Comparison of ENCODE assay signal across 16 mouse cellular contexts in genomic region chrX:158423554-158424258, GRCm38 (mm10).
DNase-seq lines count a peak whose midpoint lies in the region; ATAC-seq and TF ChIP-seq lines count a peak whose summit lies in the region.
"Had no signal": no experiment of that assay in that cellular context is flagged by ENCODE, and none has a peak within 500 bp of the region (broad histone marks: within the 10 kb centered on the region; RNA-seq: fewer than 3 reads in every experiment).

No protein-coding gene starts in this region.

- H3K4me2 ChIP-seq in stomach, embryonic 14.5 days (replicated peaks; ENCODE audit: low read depth, low read length), result no peak overlapping the region
- H3K4me2 ChIP-seq in stomach, postnatal 0 days (replicated peaks; ENCODE audit: low read depth), result no peak overlapping the region
- no peak overlapping the region for H3K4me2 ChIP-seq in embryonic facial prominence, embryonic 14.5 days (ENCODE audit: low read depth, low read length)
- H3K4me2 ChIP-seq: embryonic facial prominence, embryonic 12.5 days; heart, embryonic 15.5 days; limb, embryonic 13.5 days; liver, embryonic 15.5 days had no signal

- 56% methylated on average over 2 of the region's 2 CpGs for WGBS in stomach, embryonic 14.5 days
- 48% methylated on average over 2 of the region's 2 CpGs for WGBS in stomach, postnatal 0 days
- 51% methylated on average over 2 of the region's 2 CpGs for WGBS in embryonic facial prominence, embryonic 14.5 days

- ATAC-seq in stomach, embryonic 14.5 days (ENCODE audit: insufficient number of reproducible peaks, insufficient read depth, low FRiP score, low read depth), result peak; percentile 46; the same call in 1 of the 2 replicates
- ATAC-seq in stomach, postnatal 0 days (ENCODE audit: low FRiP score, low TSS enrichment), result no peak
- ATAC-seq in embryonic facial prominence, embryonic 14.5 days (ENCODE audit: low read depth), result no peak

- H3K4me1 ChIP-seq in stomach, embryonic 14.5 days (ENCODE audit: control insufficient read depth, insufficient read depth, low read length), result no peaks in the 10 kb centered on the region
- no peaks in the 10 kb centered on the region for H3K4me1 ChIP-seq in stomach, postnatal 0 days (replicated peaks; ENCODE audit: control insufficient read depth, insufficient read depth)
- H3K4me1 ChIP-seq in embryonic facial prominence, embryonic 14.5 days (ENCODE audit: control insufficient read depth, insufficient read depth, low read length), result no peaks in the 10 kb centered on the region
- H3K4me1 ChIP-seq: embryonic facial prominence, embryonic 12.5 days; heart, embryonic 15.5 days; hindbrain, embryonic 10.5 days; limb, embryonic 13.5 days; liver, embryonic 15.5 days had no signal

- H3K36me3 ChIP-seq in stomach, embryonic 14.5 days (ENCODE audit: control insufficient read depth, insufficient read depth, low read length), result no peaks in the 10 kb centered on the region
- H3K36me3 ChIP-seq in stomach, postnatal 0 days (ENCODE audit: control insufficient read depth, insufficient read depth, low read length), result no peaks in the 10 kb centered on the region
- no peaks in the 10 kb centered on the region for H3K36me3 ChIP-seq in embryonic facial prominence, embryonic 14.5 days (ENCODE audit: control insufficient read depth, insufficient read depth, low read length)
- H3K36me3 ChIP-seq: embryonic facial prominence, embryonic 12.5 days; heart, embryonic 15.5 days; hindbrain, embryonic 10.5 days; limb, embryonic 13.5 days; liver, embryonic 15.5 days had no signal

- no peak for TF ChIP-seq EP300 in stomach, postnatal 0 days (optimal IDR thresholded peaks at IDR 0.05)

- no peak for DNase-seq in stomach, postnatal 0 days (ENCODE audit: low spot score)
- DNase-seq in embryonic facial prominence, embryonic 14.5 days (ENCODE audit: low spot score), result peak; percentile 5
- DNase-seq in lung, postnatal 10 days, result peak; percentile 1
- no peak for DNase-seq in thymus, postnatal 14 days
- DNase-seq in adrenal gland, postnatal 36 days, result no peak
- DNase-seq in right cerebral cortex, adult 2 months (ENCODE audit: low spot score in 2 of 2), result no peak
- DNase-seq: cerebellum, postnatal 10 days; heart, adult 18-20 months; kidney, adult 9 months; kidney, postnatal 36 days had no signal

- no peaks in the 10 kb centered on the region for H3K27me3 ChIP-seq in stomach, embryonic 14.5 days (ENCODE audit: control insufficient read depth, insufficient read depth, low read length)
- H3K27me3 ChIP-seq in stomach, postnatal 0 days (ENCODE audit: control insufficient read depth, insufficient read depth, low read length), result no peaks in the 10 kb centered on the region
- no peaks in the 10 kb centered on the region for H3K27me3 ChIP-seq in embryonic facial prominence, embryonic 14.5 days (replicated peaks; ENCODE audit: control insufficient read depth, insufficient read depth, low read length)
- H3K27me3 ChIP-seq: embryonic facial prominence, embryonic 12.5 days; heart, embryonic 15.5 days; limb, embryonic 13.5 days; liver, embryonic 15.5 days had no signal

- H3K9me3 ChIP-seq in stomach, embryonic 14.5 days (ENCODE audit: control insufficient read depth, low read depth, low read length), result no peaks in the 10 kb centered on the region
- H3K9me3 ChIP-seq in stomach, postnatal 0 days (ENCODE audit: control insufficient read depth, low read length), result no peaks in the 10 kb centered on the region
- no peaks in the 10 kb centered on the region for H3K9me3 ChIP-seq in embryonic facial prominence, embryonic 14.5 days (ENCODE audit: control insufficient read depth, low read length)
- H3K9me3 ChIP-seq: embryonic facial prominence, embryonic 12.5 days; heart, embryonic 15.5 days; hindbrain, embryonic 10.5 days; limb, embryonic 13.5 days; liver, embryonic 15.5 days had no signal

- H3K27ac ChIP-seq in stomach, embryonic 14.5 days (ENCODE audit: low read length), result no peak overlapping the region
- no peak overlapping the region for H3K27ac ChIP-seq in stomach, postnatal 0 days (replicated peaks)
- no peak overlapping the region for H3K27ac ChIP-seq in embryonic facial prominence, embryonic 14.5 days (replicated peaks; ENCODE audit: low read depth, low read length)
- H3K27ac ChIP-seq: embryonic facial prominence, embryonic 12.5 days; heart, embryonic 15.5 days; hindbrain, embryonic 10.5 days; limb, embryonic 13.5 days; liver, embryonic 15.5 days had no signal

- TF ChIP-seq CTCF in stomach, postnatal 0 days (IDR thresholded peaks at IDR 0.05; ENCODE audit: low read depth), result no peak

- H3K4me3 ChIP-seq in stomach, embryonic 14.5 days (ENCODE audit: low read depth, low read length), result no peak overlapping the region
- no peak overlapping the region for H3K4me3 ChIP-seq in stomach, postnatal 0 days (ENCODE audit: low read depth, low read length)
- H3K4me3 ChIP-seq in embryonic facial prominence, embryonic 14.5 days (ENCODE audit: low read depth, low read length), result no peak overlapping the region
- H3K4me3 ChIP-seq: embryonic facial prominence, embryonic 12.5 days; heart, embryonic 15.5 days; hindbrain, embryonic 10.5 days; limb, embryonic 13.5 days; liver, embryonic 15.5 days had no signal

- no peak overlapping the region for H3K9ac ChIP-seq in stomach, embryonic 14.5 days (replicated peaks; ENCODE audit: low read depth, low read length)
- H3K9ac ChIP-seq in stomach, postnatal 0 days (ENCODE audit: low read length), result no peak overlapping the region
- H3K9ac ChIP-seq in embryonic facial prominence, embryonic 14.5 days (ENCODE audit: low read depth, low read length), result no peak overlapping the region
- H3K9ac ChIP-seq: embryonic facial prominence, embryonic 12.5 days; heart, embryonic 15.5 days; limb, embryonic 13.5 days; liver, embryonic 15.5 days had no signal

Comparison
In these comparisons a context has a peak if more than half of its experiments do, and no peak if none do; other contexts are left out.
1. DNase-seq: peak in embryonic facial prominence, embryonic 14.5 days (single experiment) and lung, postnatal 10 days (single experiment); none in stomach, postnatal 0 days (single experiment), thymus, postnatal 14 days (single experiment), adrenal gland, postnatal 36 days (0 of 2) and right cerebral cortex, adult 2 months (0 of 2).